Mouse (Mus musculus): ENCODE results near the gene Ndufa11.

- TF ChIP-seq CTCF (IDR thresholded peaks at IDR 0.05; ENCODE audit: extremely low read depth, insufficient read depth, insufficient read length, insufficient replicate concordance) (no peak), POLR2A (IDR thresholded peaks at IDR 0.05; ENCODE audit: low read depth, low read length) (no peak)
Measured at GRCm38 (mm10) chr17:56688045-56688444, 29.5 kb upstream of the Ndufa11 start.
